Mouse (Mus musculus) intestine, postnatal 0 days (tissue): ENCODE data around the gene Cdk5rap2. TPM values are rescaled to one million over a fixed set of nuclear protein-coding genes. Genes with fewer than 3 reads are reported as not detected.

ENCODE experiments used
- ATAC-seq: fragments of 200-750 bp; cut with Nextera tagmentation; 2 replicates; pipeline ENCODE4 v1.8.0; 2017; ENCODE audit warnings: mild to moderate bottlenecking, moderate TSS enrichment, moderate library complexity
- H3K27ac ChIP-seq: fragments of 300-500 bp; sonication (generic); 2 replicates; pipeline ENCODE4 v1.5.1; 2014; ENCODE audit warnings: mild to moderate bottlenecking, low read depth, low read length, moderate library complexity
- H3K27me3 ChIP-seq: fragments of 300-500 bp; sonication (generic); replicated peaks from 2 replicates; pipeline ENCODE4 v1.6.1; 2014; ENCODE audit warnings: low read length, mixed read lengths; ENCODE audit not compliant: control insufficient read depth, insufficient read depth
- H3K36me3 ChIP-seq: fragments of 300-500 bp; sonication (generic); 2 replicates; pipeline ENCODE4 v1.6.1; 2014; ENCODE audit warnings: mild to moderate bottlenecking, moderate library complexity; ENCODE audit not compliant: control insufficient read depth, insufficient read depth
- H3K4me1 ChIP-seq: fragments of 300-500 bp; sonication (generic); replicated peaks from 2 replicates; pipeline ENCODE4 v1.6.1; 2014; ENCODE audit warnings: antibody characterized with exemption, low read length, mixed read lengths; ENCODE audit not compliant: control insufficient read depth, insufficient read depth
- H3K4me2 ChIP-seq: fragments of 300-500 bp; sonication (generic); replicated peaks from 2 replicates; pipeline ENCODE4 v1.6.1; 2014; ENCODE audit warnings: low read depth, mild to moderate bottlenecking, moderate library complexity
- H3K4me3 ChIP-seq: fragments of 300-500 bp; sonication (generic); 2 replicates; pipeline ENCODE4 v1.5.1; 2014; ENCODE audit warnings: low read depth, low read length
- H3K9ac ChIP-seq: fragments of 300-500 bp; sonication (generic); 2 replicates; pipeline ENCODE4 v1.6.1; 2014; ENCODE audit warnings: mild to moderate bottlenecking, low read depth, low read length
- H3K9me3 ChIP-seq: fragments of 300-500 bp; sonication (generic); 2 replicates; pipeline ENCODE4 v1.6.1; 2016; ENCODE audit warnings: mixed run types; ENCODE audit not compliant: control insufficient read depth
- CTCF ChIP-seq: sonication (generic); IDR thresholded peaks from 2 replicates; pipeline ENCODE4 v1.5.1; 2016; ENCODE audit warnings: low read depth, mild to moderate bottlenecking, control low read depth, antibody characterized with exemption, moderate library complexity
- WGBS: fragments of 180-500 bp; shearing (Covaris S2); extraction: QIAGEN DNeasy Blood & Tissue Kit; methylation state at CpG from one replicate; pipeline ENCODE4 v1.1.7; 2014; 5-methylcytosine and 5-hydroxymethylcytosine counted together
- polyA plus RNA-seq: library from polyadenylated mRNA; unstranded; fragments of >200 nt; fragmentation: Nextera tagmentation; extraction: Ambion mirVana; gene quantifications from 2 replicates; pipeline ENCODE4 v1.2.1, GENCODE M21; 2015

Gene Cdk5rap2
- polyA plus RNA-seq, 1 experiment from 2014 or later: 5.4 TPM

DNA sequence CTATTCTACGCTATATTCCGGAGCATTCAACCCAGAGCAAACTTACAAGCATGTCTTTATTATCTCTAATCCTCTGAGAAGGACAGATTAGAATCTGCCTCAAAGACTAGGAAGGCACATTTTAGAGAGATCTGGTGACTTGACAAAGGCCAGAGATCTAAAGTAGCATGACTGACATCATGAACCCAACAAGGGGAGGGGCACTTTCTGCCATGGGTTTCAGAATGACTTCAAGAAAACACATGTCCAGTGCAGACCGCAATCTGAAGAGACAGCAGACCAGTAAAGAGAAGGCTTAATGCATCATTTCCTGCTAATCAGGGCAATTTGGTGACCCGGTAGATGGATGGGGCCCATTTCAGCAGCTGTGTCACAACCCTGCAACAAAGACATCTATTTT, 98.1 kb downstream of the Cdk5rap2 start:
- H3K27ac ChIP-seq: no peak overlapping the region
- no peak overlapping the region for H3K4me2 ChIP-seq
- H3K4me1 ChIP-seq: no peaks in the 10 kb centered on the region
- H3K9me3 ChIP-seq: no peaks in the 10 kb centered on the region
- no peak overlapping the region for H3K9ac ChIP-seq
- no peak for TF ChIP-seq CTCF
- H3K4me3 ChIP-seq: no peak overlapping the region
- no peaks in the 10 kb centered on the region for H3K27me3 ChIP-seq
- H3K36me3 ChIP-seq: peaks cover 23% of the 10 kb centered on the region; the same call in 1 of the 2 replicates
- ATAC-seq: no peak
- WGBS: 90% methylated on average over 4 of the region's 4 CpGs

DNA sequence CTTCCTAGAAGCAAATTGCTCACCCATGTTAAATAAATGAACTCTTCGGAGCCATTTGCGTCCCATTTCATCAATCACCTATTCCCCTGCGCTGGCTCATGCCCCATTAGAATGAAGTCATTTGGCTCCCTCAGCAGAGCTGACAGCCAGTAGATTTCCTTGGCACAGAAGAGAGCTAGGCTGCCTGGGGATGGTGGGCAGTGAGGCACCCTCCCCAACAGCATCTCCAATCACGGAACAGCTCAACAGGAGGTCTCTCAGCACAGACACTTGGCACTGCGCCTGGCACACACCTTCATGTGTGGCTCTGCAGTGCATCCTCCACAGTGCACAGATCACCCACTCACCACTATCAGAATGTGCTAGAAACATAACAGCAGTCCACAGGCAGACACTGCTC, 98.7 kb downstream of the Cdk5rap2 start:
- no peaks in the 10 kb centered on the region for H3K9me3 ChIP-seq
- TF ChIP-seq CTCF: no peak
- no peak overlapping the region for H3K4me2 ChIP-seq
- no peak for ATAC-seq
- no peaks in the 10 kb centered on the region for H3K4me1 ChIP-seq
- WGBS: 78% methylated on average over 5 of the region's 5 CpGs
- H3K27ac ChIP-seq: no peak overlapping the region
- H3K9ac ChIP-seq: no peak overlapping the region
- no peaks in the 10 kb centered on the region for H3K27me3 ChIP-seq
- H3K4me3 ChIP-seq: no peak overlapping the region
- H3K36me3 ChIP-seq: peaks cover 16% of the 10 kb centered on the region; the same call in 1 of the 2 replicates

DNA sequence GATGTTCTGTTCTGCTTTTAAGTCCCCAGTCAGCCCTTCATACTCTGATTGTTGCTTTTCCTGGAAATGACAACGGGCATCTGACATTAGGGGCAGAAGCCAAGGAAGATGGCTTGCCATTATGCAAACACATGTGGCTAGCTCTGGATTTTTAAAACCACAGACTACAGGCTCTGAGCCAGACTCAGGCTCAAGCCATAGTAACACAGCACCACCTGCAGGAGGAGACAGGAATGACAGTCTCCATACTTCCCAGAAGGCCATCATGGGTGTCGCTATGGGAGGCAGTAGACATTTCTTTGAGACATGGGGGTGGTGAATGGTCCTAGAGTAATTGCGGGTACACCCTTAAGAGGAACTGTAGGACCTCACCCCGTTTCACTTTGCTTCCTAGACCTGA, 103.0 kb downstream of the Cdk5rap2 start:
- H3K36me3 ChIP-seq: peaks cover 5% of the 10 kb centered on the region; the same call in 1 of the 2 replicates
- no peak overlapping the region for H3K4me3 ChIP-seq
- no peak overlapping the region for H3K4me2 ChIP-seq
- no peaks in the 10 kb centered on the region for H3K27me3 ChIP-seq
- H3K27ac ChIP-seq: no peak overlapping the region
- no peak overlapping the region for H3K9ac ChIP-seq
- no peak for ATAC-seq
- no peaks in the 10 kb centered on the region for H3K4me1 ChIP-seq
- H3K9me3 ChIP-seq: no peaks in the 10 kb centered on the region
- TF ChIP-seq CTCF: peak; percentile 91
- WGBS: 72% methylated on average over 4 of the region's 4 CpGs

DNA sequence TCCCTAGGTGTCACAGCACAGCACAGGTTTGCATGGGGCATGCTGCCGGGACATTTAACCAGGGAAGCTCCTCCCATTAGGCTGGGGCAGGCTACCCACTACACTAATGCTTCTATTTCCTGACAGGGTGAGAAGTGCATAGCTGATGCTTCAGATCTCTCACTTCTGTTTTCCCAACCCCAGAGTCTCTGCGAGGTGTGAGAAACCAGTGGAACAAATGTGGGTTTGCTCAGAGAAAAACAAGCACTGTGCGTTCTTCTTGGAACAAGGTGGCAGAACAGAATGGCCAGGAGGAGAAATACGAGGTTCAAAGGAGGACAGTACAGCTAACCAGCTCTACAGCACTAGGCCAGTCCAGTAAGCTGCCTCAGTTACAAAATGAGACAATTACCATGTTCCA, 106.4 kb downstream of the Cdk5rap2 start:
- H3K4me2 ChIP-seq: no peak overlapping the region
- no peak overlapping the region for H3K9ac ChIP-seq
- peaks cover 31% of the 10 kb centered on the region for H3K36me3 ChIP-seq
- no peaks in the 10 kb centered on the region for H3K27me3 ChIP-seq
- H3K4me3 ChIP-seq: no peak overlapping the region
- WGBS: 80% methylated on average over 4 of the region's 4 CpGs
- no peak for TF ChIP-seq CTCF
- ATAC-seq: no peak
- no peaks in the 10 kb centered on the region for H3K9me3 ChIP-seq
- H3K4me1 ChIP-seq: no peaks in the 10 kb centered on the region
- H3K27ac ChIP-seq: no peak overlapping the region

DNA sequence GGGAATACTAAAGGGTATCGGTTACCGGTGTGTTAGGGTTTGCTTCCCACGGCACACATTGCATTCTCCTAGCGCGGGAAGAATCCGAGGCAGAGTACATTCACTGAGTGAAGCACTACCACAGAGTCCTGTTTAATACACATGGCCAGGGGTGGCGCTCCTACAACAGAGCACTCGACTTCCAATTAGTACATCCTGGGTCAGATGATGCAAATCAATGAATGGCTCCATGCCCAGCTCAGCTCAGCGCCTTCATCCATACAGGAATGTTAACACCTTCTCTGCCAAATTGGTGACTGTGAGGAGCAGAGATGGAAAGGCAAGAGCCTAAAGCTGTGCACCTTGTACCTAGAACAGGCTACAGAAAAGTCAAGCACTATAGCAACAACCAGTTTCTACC, 109.1 kb downstream of the Cdk5rap2 start:
- Histone ChIP-seq H3K27ac (no peak overlapping the region), H3K9me3 (no peaks in the 10 kb centered on the region), H3K4me1 (no peaks in the 10 kb centered on the region), H3K9ac (no peak overlapping the region), H3K4me2 (no peak overlapping the region), H3K27me3 (no peaks in the 10 kb centered on the region), H3K4me3 (no peak overlapping the region), H3K36me3 (peaks cover 46% of the 10 kb centered on the region)
- no peak for TF ChIP-seq CTCF
- 88% methylated on average over 9 of the region's 9 CpGs for WGBS
- ATAC-seq: no peak

DNA sequence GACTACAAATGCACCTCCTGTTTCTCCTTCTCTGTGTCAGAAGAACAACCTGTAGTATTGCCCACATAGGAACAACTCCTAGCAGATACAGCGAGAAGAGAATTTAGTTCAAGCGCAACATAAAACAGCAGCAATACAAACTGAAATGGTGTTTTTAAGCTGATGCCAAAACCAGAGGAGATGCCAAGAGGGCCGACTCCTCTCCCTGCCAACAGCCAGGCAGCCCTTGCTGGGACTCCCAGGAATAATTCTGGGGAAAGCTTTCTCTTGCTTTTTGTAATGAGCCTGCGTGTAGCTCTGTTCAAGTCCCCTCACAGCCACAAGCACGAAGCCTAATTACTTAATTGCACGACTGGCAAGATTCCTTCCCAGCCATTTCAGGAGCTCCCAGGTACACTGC, 120.9 kb downstream of the Cdk5rap2 start:
- TF ChIP-seq CTCF: no peak
- Histone ChIP-seq H3K4me3 (no peak overlapping the region), H3K4me2 (no peak overlapping the region), H3K27ac (no peak overlapping the region; the same call in 1 of the 2 replicates), H3K36me3 (peaks cover 10% of the 10 kb centered on the region; the same call in 1 of the 2 replicates), H3K9me3 (no peaks in the 10 kb centered on the region), H3K4me1 (no peaks in the 10 kb centered on the region), H3K9ac (no peak overlapping the region), H3K27me3 (no peaks in the 10 kb centered on the region)
- ATAC-seq: no peak
- 92% methylated on average over 6 of the region's 6 CpGs for WGBS

DNA sequence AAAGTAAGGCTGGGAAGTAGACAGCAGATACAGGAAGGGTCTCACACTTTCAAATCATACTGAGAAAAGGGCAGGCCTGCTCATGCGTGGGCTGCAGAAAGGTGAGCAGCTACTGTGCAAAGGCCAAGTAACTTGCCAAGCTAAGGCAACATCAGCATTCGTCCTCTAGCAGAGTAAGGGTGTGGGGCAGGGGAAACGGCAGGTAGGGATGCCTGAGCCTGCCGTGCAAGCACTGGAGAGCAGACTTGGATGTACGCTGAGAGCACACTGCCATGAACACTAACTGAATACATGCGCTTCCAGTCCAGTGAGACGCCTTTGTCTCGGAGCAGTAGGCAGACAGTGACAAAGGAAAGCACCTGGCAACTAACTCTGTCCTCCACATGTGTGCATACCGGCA, 127.1 kb downstream of the Cdk5rap2 start:
- ATAC-seq: no peak
- H3K4me2 ChIP-seq: no peak overlapping the region
- peaks cover 12% of the 10 kb centered on the region; the same call in 1 of the 2 replicates for H3K36me3 ChIP-seq
- no peak overlapping the region for H3K4me3 ChIP-seq
- no peaks in the 10 kb centered on the region for H3K9me3 ChIP-seq
- WGBS: 91% methylated on average over 9 of the region's 9 CpGs
- H3K27me3 ChIP-seq: no peaks in the 10 kb centered on the region
- no peak overlapping the region for H3K27ac ChIP-seq
- no peaks in the 10 kb centered on the region for H3K4me1 ChIP-seq
- no peak overlapping the region for H3K9ac ChIP-seq
- no peak for TF ChIP-seq CTCF
